Mouse (Mus musculus) heart, adult 8-10 months (tissue): ENCODE measurements around the gene B4gat1. TPM values are rescaled to one million over a fixed set of nuclear protein-coding genes. Genes with fewer than 3 reads are reported as not detected.
A peak's percentile ranks its signal among the peaks of the same experiment; 100 is the strongest.
"Not testable (repeated sequence)": the region's sequence is repeated elsewhere in the genome, so short reads cannot be mapped to it uniquely, and the experiment has no call there.

Experiments used
- DNase-seq: peaks from one replicate; pipeline ENCODE4 v3.0.0; 2022; ENCODE audit warnings: low spot score
- total RNA-seq, 4 experiments: library from RNA; stranded (reverse); gene quantifications; 2 replicates each; pipeline ENCODE4 v1.2.4; 2022

The B4gat1 gene
- total RNA-seq, 4 experiments from 2014 or later = 45.0 to 47.2 (median 45.6) TPM

- DNase-seq = no peak
Measured at GRCm38 (mm10) chr19:5083961-5084833, 45.6 kb downstream of the B4gat1 start.

- DNase-seq = no peak
Measured at GRCm38 (mm10) chr19:5084834-5085144, 46.2 kb downstream of the B4gat1 start.

- no peak for DNase-seq
Measured at GRCm38 (mm10) chr19:5085145-5085863, 46.7 kb downstream of the B4gat1 start, which contains the start of gene Tmem151a. Tmem151a (minus strand) TSS chr19:5085531.

- DNase-seq = not testable (repeated sequence)
Measured at GRCm38 (mm10) chr19:5086533-5086932, 47.9 kb downstream of the B4gat1 start.

- DNase-seq = peak; percentile 98
Measured at GRCm38 (mm10) chr19:5087884-5088728, 49.5 kb downstream of the B4gat1 start, which contains the start of gene Yif1a. Yif1a (plus strand) TSS chr19:5088538.

GRCm38 (mm10) chr19:5089324-5089723 is 50.7 kb downstream of the B4gat1 start:
- DNase-seq = no peak

Other genes starting within 250 kb of the B4gat1 start
- gene Rbm4, start 244.9 kb upstream of the B4gat1 start, total RNA-seq = 10 to 100 TPM; 38.2 to 44.5 (median 43.4) TPM
- 10 to 100 TPM; 10.8 to 23.0 (median 16.2) TPM for gene Gm21992, start 227.2 kb upstream of the B4gat1 start, total RNA-seq
- gene Rbm14, start 227.2 kb upstream of the B4gat1 start, total RNA-seq = 10 to 100 TPM; 16.4 to 23.3 (median 17.3) TPM
- 10 to 100 TPM; 22.2 to 32.1 (median 28.6) TPM for gene Ccs, start 199.5 kb upstream of the B4gat1 start, total RNA-seq
- under 1 TPM in 2 of 4 experiments, not detected in 2; 0.09 to 0.14 TPM for gene Ccdc87, start 199.5 kb upstream of the B4gat1 start, total RNA-seq
- gene Ctsf, start 183.7 kb upstream of the B4gat1 start, total RNA-seq = 10 to 100 TPM; 77.7 to 86.2 (median 81.6) TPM
- 1 to 10 TPM; 2.0 to 4.3 (median 2.6) TPM for gene Actn3, start 160.9 kb upstream of the B4gat1 start, total RNA-seq
- gene Zdhhc24, start 160.2 kb upstream of the B4gat1 start, total RNA-seq = 1 to 10 TPM; 2.8 to 4.2 (median 3.4) TPM
- gene Bbs1, start 132.2 kb upstream of the B4gat1 start, total RNA-seq = 1 to 10 TPM; 2.6 to 3.2 (median 2.9) TPM
- gene Dpp3, start 110.5 kb upstream of the B4gat1 start, total RNA-seq = 10 to 100 TPM; 17.0 to 20.0 (median 18.3) TPM
- 1 to 10 TPM; 3.8 to 7.6 (median 5.2) TPM for gene Peli3, start 95.7 kb upstream of the B4gat1 start, total RNA-seq
- 10 to 100 TPM; 62.8 to 74.0 (median 69.9) TPM for gene Mrpl11, start 76.7 kb upstream of the B4gat1 start, total RNA-seq
- gene Npas4, start 48.5 kb upstream of the B4gat1 start, total RNA-seq = under 1 TPM in 1 of 4 experiments, not detected in 3; 0.08 TPM
- 10 to 100 TPM in 2 of 4 experiments, 1 to 10 TPM in 2; 8.8 to 11.9 (median 10.6) TPM for gene Slc29a2, start 15.0 kb upstream of the B4gat1 start, total RNA-seq
- gene AC124502.3, start 65 bp downstream of the B4gat1 start, total RNA-seq = 1 to 10 TPM; 2.4 to 3.4 (median 2.6) TPM
- gene Brms1, start 2.5 kb downstream of the B4gat1 start, total RNA-seq = 10 to 100 TPM; 13.0 to 17.6 (median 15.6) TPM
- gene Rin1, start 11.7 kb downstream of the B4gat1 start, total RNA-seq = 1 to 10 TPM in 3 of 4 experiments, under 1 TPM in 1; 0.79 to 2.6 (median 2.0) TPM
- gene Cd248, start 29.3 kb downstream of the B4gat1 start, total RNA-seq = 1 to 10 TPM; 6.8 to 9.3 (median 8.7) TPM
- 1 to 10 TPM; 2.1 to 3.9 (median 3.2) TPM for gene Tmem151a, start 46.7 kb downstream of the B4gat1 start, total RNA-seq
- 100 to 1,000 TPM; 104 to 113 (median 111) TPM for gene Yif1a, start 49.7 kb downstream of the B4gat1 start, total RNA-seq
- gene Cnih2, start 59.7 kb downstream of the B4gat1 start, total RNA-seq = under 1 TPM in 2 of 4 experiments, not detected in 2; 0.19 to 0.27 TPM
- 100 to 1,000 TPM; 185 to 214 (median 210) TPM for gene Rab1b, start 68.2 kb downstream of the B4gat1 start, total RNA-seq
- gene Klc2, start 79.7 kb downstream of the B4gat1 start, total RNA-seq = 10 to 100 TPM; 52.1 to 60.3 (median 58.6) TPM
- 10 to 100 TPM; 18.6 to 21.9 (median 20.8) TPM for gene Pacs1, start 234.3 kb downstream of the B4gat1 start, total RNA-seq